Mouse (Mus musculus) left cerebral cortex, postnatal 4 days (tissue): ENCODE measurements around the gene Acp6. TPM values are rescaled to one million over a fixed set of nuclear protein-coding genes. Genes with fewer than 3 reads are reported as not detected.
A peak's percentile ranks its signal among the peaks of the same experiment; 100 is the strongest.
"Not testable (repeated sequence)": the region's sequence is repeated elsewhere in the genome, so short reads cannot be mapped to it uniquely, and the experiment has no call there.

ENCODE experiments used
- DNase-seq: peaks from one replicate; pipeline ENCODE4 v3.0.0-alpha.2; 2022
- intact Hi-C: fragments of 180-260 bp; cut with DNase I; formaldehyde crosslinking; loops from one replicate; pipeline ENCODE4 v1.15.1; 2025
- total RNA-seq, 2 experiments: library from RNA; stranded (reverse); gene quantifications; 2 replicates each; pipeline ENCODE4 v1.2.3; 2021

The Acp6 gene
- total RNA-seq: 10 to 100 TPM; 15.3 to 18.8 TPM

GRCm38 (mm10) chr3:97158611-97159508 lies at the start of gene Acp6:
Acp6 (plus strand) TSS chr3:97158777.
- DNase-seq: peak; percentile 79
- intact Hi-C loops: no loop called here

- intact Hi-C loops: no loop called here
- no peak for DNase-seq
These were observed 41.1 kb upstream of the Acp6 start for GRCm38 (mm10) chr3:97117511-97117910.

- intact Hi-C loops: no loop called here
- DNase-seq: no peak
These were observed 40.3 kb upstream of the Acp6 start for GRCm38 (mm10) chr3:97118313-97118712.

- intact Hi-C loops: no loop called here
- no peak for DNase-seq
These were observed 34.4 kb upstream of the Acp6 start for GRCm38 (mm10) chr3:97124193-97124592.

- no peak for DNase-seq
- intact Hi-C loops: no loop called here
These were observed 29.2 kb upstream of the Acp6 start for GRCm38 (mm10) chr3:97129410-97129809.

- DNase-seq, intact Hi-C loops: not testable (repeated sequence)
These were observed 20.9 kb upstream of the Acp6 start for GRCm38 (mm10) chr3:97137666-97138065.

GRCm38 (mm10) chr3:97151092-97151491 lies 7.5 kb upstream of the Acp6 start:
- DNase-seq: no peak
- intact Hi-C loops: no loop called here

GRCm38 (mm10) chr3:97156431-97156830 lies 2.1 kb upstream of the Acp6 start:
- DNase-seq: no peak
- intact Hi-C loops: no loop called here

- no peak for DNase-seq
- intact Hi-C loops: no loop called here
These were observed 1.3 kb upstream of the Acp6 start for GRCm38 (mm10) chr3:97157308-97157707.

GRCm38 (mm10) chr3:97157958-97158599 lies 498 bp upstream of the Acp6 start:
- peak; percentile 74 for DNase-seq
- intact Hi-C loops: no loop called here

- intact Hi-C loops: no loop called here
These were observed 903 bp downstream of the Acp6 start for GRCm38 (mm10) chr3:97159509-97159850.

GRCm38 (mm10) chr3:97159986-97160385 lies 1.4 kb downstream of the Acp6 start:
- no peak for DNase-seq
- intact Hi-C loops: no loop called here

More at GRCm38 (mm10) chr3:97159509-97159850, 903 bp downstream of the Acp6 start:
- DNase-seq: no peak

- intact Hi-C loops: no loop called here
- no peak for DNase-seq
These were observed 2.3 kb downstream of the Acp6 start for GRCm38 (mm10) chr3:97160908-97161307.

GRCm38 (mm10) chr3:97161773-97162172 lies 3.2 kb downstream of the Acp6 start:
- no peak for DNase-seq
- intact Hi-C loops: no loop called here

GRCm38 (mm10) chr3:97164477-97164876 lies 5.9 kb downstream of the Acp6 start:
- DNase-seq: no peak
- intact Hi-C loops: no loop called here

- intact Hi-C loops: no loop called here
- no peak for DNase-seq
These were observed 8.5 kb downstream of the Acp6 start for GRCm38 (mm10) chr3:97167126-97167525.

GRCm38 (mm10) chr3:97171531-97171930 lies 13.0 kb downstream of the Acp6 start:
- no peak for DNase-seq
- intact Hi-C loops: no loop called here

- intact Hi-C loops: no loop called here
- no peak for DNase-seq
These were observed 13.7 kb downstream of the Acp6 start for GRCm38 (mm10) chr3:97172231-97172630.

GRCm38 (mm10) chr3:97172632-97173031 lies 14.1 kb downstream of the Acp6 start:
- DNase-seq: no peak
- intact Hi-C loops: no loop called here

- intact Hi-C loops: no loop called here
- DNase-seq: no peak
These were observed 20.3 kb downstream of the Acp6 start for GRCm38 (mm10) chr3:97178885-97179284.

GRCm38 (mm10) chr3:97180527-97180926 lies 21.9 kb downstream of the Acp6 start:
- no peak for DNase-seq
- intact Hi-C loops: no loop called here

GRCm38 (mm10) chr3:97183810-97184209 lies 25.2 kb downstream of the Acp6 start:
- DNase-seq: no peak
- intact Hi-C loops: loop anchor here (2.0 kb wide), 1 partner anchor 245 kb away; no protein-coding TSS in a partner anchor
